Mouse (Mus musculus) activated CD4-positive, CD25-positive, alpha-beta regulatory T cell, adult 4 months (primary cell): ENCODE results near the gene Tinagl1. TPM values are rescaled to one million over a fixed set of nuclear protein-coding genes. Genes with fewer than 3 reads are reported as not detected.

ENCODE experiments used
- ATAC-seq: one replicate; pipeline ENCODE4 v1.8.0; 2017
- polyA plus RNA-seq, 2 experiments: library from polyadenylated mRNA; unstranded; fragments of 100-300 nt; shearing (Covaris generic); gene quantifications; one replicate each; pipeline ENCODE4 v1.2.1; 2017

Gene Tinagl1
- polyA plus RNA-seq, 2 experiments from 2014 or later, result not detected

DNA sequence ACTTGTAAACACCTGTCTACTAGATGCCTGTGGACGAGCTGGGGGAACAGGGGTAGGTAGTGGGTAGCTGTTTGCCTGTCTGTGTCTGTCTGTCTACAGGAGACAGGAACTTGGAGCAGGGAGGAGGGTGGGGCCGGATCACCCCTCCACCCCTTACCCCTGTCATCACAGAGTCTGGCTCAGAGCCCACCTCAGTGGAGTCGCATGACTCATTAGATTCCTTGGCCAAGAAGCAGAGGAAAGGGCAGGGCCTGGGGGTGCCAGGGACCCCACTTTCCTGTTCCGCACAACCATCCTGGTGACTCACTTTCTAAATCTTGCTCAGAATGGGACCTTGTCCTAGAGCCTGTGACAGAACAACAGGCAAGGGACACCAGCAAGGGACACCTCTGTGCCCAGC, 2.2 kb upstream of the Tinagl1 start:
- no peak for ATAC-seq

DNA sequence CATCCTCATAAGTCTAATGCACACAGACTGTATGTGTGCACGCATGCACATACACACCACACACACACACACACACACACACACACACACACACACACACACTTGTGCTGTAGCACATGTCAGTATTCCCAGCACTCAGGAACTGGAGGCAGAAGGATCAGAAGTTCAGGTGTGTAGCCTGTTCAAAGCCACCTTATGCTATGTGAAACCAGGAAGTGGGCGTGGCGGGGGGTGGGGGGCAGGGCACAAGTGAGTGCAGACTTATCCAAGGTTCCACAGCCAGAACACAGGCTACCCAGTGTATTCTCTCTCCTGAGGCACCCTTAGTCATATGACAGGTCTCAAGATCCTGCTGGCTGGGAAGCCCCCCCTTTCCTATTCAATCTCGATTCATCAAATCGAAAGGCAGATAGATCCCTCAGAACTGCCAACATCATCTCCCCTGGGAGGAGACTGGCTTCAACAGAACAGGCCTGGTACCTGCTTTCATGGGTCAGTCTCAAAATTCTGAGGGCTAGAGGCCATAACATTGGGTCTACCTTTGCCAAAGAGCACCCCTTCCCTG, 1.3 kb upstream of the Tinagl1 start:
- no peak for ATAC-seq

DNA sequence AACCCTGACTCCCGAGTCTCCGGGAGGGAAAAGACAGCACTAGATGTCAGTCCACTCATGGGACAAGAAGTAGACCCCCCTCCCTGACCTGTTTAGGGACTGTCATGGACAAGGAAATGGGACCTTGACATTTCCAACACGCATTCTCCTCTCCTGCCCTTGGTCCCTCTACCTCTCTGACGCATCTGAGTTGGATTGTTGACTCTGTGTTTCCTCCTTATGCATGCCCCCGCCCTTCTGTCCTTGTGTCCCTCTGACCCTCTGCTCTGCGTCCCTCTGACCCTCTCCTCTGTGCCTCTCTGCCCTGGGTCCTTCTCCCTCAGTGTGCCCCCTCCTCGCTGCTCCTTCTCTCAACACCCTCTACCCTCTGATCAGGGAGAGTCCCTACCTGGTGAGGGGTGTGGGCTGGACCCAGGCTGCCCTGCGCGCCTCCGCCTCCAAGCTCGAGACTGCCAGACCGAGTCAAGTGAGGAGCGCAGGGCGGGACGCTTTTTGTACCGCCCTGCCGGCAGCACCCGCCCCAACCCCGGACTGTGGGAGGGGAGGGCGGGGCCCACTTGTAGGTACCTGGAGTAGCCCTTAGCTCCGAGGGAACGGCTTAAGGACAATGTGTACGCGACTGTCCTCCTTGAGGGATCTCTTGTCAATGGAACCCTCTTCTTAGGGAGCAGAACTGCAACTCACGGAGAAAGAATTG, 439 bp downstream of the Tinagl1 start:
- ATAC-seq, result no peak

GRCm38 (mm10) chr4:130173911-130174311, 1.0 kb downstream of the Tinagl1 start:
- ATAC-seq, result no peak

- ATAC-seq, result no peak
Observed at GRCm38 (mm10) chr4:130173060-130173822, 1.7 kb downstream of the Tinagl1 start.

DNA sequence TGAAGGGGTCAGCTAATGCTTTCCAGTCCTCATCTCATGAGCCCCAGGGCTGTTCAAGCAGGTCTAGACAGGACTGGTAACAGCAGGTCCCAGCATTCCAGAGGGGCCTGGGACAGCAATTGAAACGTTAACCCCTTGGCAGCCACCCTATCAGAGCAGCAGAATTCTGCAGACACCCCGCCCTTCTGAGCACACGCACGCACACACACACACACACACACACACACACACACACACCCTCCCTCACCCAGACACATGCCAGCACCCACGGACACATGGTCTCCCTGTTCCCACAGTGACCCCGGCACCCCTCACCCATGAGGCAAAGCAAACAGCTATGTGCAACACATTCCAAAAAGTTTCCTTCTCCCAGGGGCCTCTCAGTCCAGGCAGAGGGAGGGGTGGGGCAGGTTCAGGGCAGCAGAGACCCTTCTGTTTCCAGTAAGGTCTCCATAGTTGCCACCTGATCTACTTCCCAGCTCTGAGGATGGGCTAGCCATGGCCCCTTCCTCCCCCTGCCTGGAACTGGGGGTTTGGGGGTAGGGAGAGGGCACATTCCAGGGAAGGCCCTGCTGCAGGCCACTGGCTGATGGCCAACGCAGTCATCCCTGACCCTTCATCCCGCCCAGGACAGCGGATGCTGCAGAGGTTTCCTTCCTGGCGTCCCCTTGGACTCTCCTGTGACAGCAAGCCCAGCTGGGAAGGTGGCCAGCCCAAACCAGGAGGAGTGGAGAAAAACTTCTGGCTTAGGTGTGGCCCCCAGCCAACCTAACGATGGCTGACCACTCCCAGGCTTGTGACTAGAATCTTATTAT, 2.8 kb downstream of the Tinagl1 start:
- ATAC-seq, result no peak

DNA sequence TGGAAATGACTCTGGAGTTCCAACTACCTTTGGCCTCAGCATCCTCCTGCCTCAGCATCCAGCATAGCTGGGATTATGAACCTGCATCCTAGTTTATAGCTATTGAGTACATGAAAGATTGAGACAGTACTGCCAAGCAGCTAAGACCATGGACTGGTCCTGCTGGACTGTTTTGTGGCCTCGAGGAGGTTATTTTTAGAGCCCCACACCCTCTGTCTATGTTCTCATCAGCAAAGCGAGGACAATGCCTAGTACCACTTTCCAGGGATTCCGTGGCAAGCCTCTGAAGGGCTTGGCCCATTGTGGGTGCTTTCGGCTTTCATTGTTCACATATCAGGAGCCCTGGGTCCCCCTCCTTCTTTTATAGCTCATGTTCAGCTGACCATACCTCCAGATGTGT, 4.6 kb downstream of the Tinagl1 start:
- no peak for ATAC-seq

GRCm38 (mm10) chr4:130169411-130169971, 5.4 kb downstream of the Tinagl1 start:
- no peak for ATAC-seq

GRCm38 (mm10) chr4:130168280-130169183, 6.4 kb downstream of the Tinagl1 start:
- ATAC-seq, result no peak

DNA sequence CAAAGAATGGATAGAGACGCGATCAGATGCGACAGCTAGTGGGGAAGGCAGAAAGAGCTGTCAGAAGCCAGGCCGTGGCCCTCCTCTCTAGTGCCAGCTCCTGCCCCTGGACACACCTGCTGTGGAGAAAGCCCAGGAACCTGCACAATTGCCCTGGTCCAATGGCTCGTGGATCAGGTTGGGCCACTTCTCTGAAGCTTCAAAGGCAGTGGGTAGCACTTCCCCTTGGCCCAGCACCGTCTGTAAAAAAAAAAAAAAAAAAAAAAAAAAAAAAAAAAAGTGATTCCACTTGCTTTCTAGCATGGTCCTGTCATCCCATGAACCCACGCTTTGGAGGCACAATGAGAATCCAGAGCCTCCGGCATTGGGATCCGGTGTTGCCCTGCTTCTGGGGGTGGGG, 7.1 kb downstream of the Tinagl1 start:
- ATAC-seq, result no peak

DNA sequence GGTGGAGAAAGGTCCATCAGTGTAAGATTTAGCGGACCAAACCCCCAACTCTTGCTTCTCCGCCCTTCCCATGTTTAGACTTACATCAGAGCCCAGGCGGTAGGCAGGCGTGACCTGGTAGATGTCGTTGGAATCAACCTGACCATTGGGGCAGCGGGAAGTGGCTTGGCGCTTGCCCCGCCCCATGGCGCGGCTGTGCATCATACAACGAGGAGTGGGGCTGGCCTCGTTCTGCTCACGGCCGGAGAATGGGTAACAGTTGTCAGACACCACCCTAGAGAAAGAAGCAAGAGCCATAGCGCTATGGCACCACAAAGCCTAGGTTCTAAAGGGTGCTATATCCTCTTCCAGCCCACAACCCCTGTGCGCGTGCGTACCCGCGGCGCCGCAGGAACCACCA, 7.6 kb downstream of the Tinagl1 start:
- ATAC-seq, result no peak

- no peak for ATAC-seq
Observed at GRCm38 (mm10) chr4:130166592-130166991, 8.3 kb downstream of the Tinagl1 start.

GRCm38 (mm10) chr4:130166061-130166460, 8.9 kb downstream of the Tinagl1 start:
- ATAC-seq, result no peak

DNA sequence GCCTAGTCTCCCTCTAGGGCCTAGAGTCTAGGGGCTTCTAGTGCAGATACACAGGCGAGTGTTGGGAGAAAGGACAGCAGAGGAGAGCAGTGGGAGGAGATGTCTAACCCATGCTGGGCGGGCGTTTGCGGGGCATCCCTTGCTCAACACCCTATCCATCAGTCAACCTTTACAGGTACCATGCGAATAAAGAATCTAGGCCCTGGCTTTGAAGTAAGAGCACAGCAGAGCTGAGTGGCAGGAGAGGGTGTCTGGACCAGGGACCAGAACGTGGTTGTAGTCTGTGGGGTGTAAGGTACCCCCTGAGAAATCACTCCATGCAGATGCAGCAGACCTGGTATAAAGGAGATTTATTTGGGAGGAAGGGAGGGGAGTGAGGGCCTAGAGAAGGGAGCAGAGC, 10.8 kb downstream of the Tinagl1 start:
- no peak for ATAC-seq

- ATAC-seq, result no peak
Observed at GRCm38 (mm10) chr4:130163391-130163861, 11.5 kb downstream of the Tinagl1 start.

DNA sequence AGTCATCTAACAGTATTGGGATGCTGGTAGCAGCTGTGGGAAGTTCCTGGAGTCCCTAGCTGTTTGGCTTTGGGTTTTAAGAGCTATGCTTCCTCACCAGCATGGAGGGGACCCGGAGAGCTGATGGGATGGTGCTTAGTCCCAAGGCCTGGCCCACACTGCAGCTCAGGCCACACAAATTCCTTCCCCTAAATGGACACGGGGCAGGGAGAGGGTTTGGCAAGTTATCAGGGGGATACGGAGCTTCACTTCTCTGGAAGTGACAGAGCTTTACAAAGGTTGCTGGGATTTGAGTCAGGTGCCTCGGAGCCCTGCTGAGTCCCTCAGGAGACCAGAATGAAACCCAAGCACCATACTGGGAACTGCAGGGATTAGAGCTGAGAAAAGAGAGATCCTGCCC, 13.6 kb downstream of the Tinagl1 start:
- no peak for ATAC-seq

DNA sequence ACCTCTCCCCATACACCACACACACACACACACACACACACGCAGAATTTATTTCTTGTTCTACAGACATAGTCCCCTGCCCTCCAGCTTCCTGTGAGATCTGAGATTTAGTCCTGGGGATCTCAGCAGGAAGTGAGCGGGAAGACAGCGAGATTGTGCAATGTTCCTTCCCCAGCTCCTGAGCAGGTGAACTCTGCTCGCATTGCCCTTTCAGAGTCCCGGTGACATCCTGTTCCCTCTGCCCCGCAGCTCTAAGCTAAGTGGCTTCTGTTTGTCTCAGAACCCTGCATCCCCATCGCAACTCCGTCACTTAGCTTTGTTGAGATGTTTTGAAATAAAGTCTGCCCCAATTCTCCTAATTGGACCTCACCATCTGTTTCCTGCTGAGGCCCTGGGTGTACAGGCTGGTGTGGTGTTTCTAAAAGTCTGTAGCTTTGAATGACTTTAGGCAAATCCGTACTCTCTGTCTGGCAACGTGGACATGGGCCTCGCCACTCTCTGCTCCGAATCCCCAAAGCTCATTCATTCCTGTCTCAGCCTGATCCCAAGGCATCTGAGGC, 18.0 kb downstream of the Tinagl1 start:
- ATAC-seq, result no peak

DNA sequence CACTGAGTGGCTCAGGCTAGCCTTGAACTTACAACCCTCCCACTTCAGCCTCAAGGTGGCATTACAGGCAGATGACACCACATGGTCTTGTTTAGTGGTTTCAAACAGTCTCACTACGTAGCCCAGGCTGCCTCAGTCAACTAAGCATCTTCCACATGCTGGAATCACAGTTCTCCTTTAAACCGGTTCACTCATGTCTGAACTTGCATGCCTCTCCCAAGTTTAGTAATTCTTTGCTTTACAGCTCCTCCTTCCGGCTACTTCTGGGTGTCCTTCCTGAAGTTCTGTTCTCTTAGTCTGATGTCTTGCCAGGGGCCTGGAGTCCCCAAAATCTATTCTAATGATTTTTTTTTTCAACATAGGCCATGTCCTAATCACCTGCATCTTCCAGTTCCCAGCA, 20.7 kb downstream of the Tinagl1 start:
- ATAC-seq, result no peak

- ATAC-seq, result no peak
Observed at GRCm38 (mm10) chr4:130148405-130148804, 26.5 kb downstream of the Tinagl1 start.

DNA sequence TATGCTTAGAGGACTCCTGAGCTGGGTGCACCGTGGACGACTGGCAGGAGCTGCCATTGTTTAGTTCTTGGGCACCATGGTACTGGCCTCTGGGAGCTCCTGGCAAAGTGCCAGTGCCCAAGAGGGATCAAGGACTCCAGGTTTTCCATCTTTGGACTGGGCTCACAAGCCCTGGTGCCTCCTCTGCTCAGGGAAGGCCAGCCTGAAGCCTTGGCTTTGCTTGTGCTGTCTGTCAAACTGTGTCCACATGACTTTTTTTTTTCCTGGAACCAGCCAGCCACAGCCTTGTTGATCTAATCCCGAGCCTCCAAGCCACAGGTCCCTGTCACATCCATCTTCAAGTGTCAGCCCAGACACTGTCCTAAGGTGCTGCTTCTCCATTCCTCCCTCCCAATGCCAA, 33.1 kb downstream of the Tinagl1 start:
- no peak for ATAC-seq

- ATAC-seq, result no peak
Observed at GRCm38 (mm10) chr4:130140992-130141402, 33.9 kb downstream of the Tinagl1 start.
